Mouse (Mus musculus) T-helper 17 cell (primary cell): ENCODE measurements around the gene Cd83.

ENCODE experiments used
- in situ Hi-C, 2 experiments: fragments of 300-600 bp; cut with MboI, MseI; formaldehyde crosslinking; loops; 1 replicate in 1 of 2; 2 replicates in 1 of 2; pipeline ENCODE4 v1.15.1; 2025; ENCODE audit warnings: high pct_unique_total_duplicates in 2 of 2

The Cd83 gene

DNA sequence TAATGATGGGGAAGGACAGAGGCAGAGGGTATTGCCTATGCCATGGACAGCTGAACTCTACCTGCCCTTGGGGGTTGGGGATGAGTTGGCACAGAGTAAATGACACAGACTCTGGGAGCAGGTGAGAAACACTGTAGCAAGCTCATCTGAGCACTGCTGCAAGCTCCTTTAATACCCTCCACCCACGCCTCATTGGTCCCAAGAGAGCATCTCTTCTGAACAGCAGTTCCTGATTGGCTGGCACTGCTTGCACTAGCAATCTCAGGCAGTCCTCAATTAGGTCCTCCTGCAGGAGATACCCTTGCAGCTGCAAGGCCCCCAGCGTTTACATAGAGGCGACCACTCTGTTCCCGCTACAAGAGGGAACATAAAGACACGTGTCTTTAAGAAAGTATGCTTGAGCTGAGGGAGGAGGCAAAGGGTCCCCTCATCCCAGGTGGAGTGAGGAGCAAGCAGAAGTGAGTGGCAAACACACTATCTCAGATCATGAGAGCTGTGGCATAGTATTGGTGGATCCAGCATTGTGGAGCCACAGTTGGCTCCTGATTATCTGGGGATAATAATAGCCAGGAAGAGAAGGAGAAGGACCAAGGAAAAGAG is 20.7 kb downstream of the Cd83 start:
- in situ Hi-C loops: no loop called here

DNA sequence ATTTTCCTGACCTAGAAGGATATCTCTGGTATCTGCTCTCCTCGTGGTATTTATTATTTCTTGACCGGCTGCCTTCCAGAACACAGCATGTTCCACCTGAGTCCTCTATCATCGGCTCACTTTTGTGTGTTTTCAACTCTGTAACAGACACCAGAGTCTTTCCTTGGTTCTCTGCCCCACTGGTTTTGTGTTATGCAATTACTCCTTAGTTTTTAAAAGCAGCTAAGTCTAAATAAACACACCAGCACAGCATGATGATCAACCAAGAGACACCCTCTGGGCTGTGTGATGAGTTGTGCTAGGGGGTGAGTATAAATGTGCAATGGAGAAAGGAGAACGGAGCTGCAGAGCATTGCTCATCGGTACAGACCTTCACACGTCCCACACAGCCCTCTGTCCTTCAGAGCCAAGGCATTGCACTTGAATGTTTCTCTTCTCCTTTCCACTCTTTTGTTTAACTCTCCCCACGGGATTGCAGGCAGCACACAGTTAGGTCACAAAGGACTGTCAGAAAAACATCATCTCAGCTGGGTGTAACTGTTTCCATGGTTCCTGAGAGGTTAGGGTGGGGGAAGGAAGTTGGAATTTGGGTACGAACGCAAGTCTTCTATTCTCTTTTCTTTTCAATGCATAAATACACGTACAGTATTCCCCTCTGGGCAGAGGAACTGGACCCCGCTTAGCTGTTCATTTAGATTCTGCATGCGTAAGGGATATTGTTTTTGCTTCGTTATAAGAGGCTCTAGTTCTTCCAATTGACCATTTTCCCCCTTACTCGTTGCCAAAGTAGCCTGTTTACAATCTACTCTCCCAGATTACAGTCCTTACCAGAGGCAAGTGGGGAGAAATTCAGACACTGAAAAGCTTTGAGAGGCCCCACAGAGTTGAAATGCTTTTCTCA is 22.0 kb downstream of the Cd83 start:
- in situ Hi-C loops: no loop called here

DNA sequence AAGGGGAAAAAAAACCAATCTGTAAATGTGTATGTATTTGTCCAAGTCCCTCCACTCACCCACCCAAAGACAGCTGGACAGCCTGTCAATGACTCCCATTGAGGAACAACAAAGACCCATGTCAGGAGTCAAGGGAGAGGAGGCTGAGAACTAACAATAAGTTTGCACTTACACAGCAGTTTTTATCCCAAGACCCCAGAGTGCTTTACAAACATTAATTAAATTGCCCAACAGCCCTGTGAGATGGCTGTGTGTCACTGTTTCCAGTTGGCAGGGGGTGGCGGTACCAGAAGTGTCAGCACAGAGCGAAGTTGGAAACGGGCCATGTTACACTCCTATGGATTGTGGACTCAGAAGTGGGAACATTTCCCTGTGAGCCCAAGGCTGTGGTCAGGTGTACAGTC is 22.7 kb downstream of the Cd83 start:
- in situ Hi-C loops: no loop called here

DNA sequence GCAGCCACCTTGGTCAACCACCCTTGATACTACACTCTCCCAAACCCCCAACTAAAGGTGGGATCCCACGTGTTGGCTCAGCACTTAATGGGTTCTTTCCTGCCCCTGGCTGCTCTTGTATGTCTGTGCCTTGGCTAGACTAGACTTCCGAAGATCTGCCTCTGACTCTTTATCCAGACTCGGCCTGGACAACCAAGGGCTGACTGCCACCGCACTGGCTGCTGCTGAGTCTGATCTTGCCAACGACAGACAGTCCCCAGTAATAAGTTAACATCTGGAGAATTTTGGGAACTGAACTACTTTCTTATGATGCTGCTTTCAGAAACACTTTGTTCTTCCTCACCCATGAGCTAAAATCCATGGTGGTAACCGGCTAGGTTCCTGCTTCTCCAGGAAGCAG is 26.0 kb downstream of the Cd83 start:
- in situ Hi-C loops: no loop called here

DNA sequence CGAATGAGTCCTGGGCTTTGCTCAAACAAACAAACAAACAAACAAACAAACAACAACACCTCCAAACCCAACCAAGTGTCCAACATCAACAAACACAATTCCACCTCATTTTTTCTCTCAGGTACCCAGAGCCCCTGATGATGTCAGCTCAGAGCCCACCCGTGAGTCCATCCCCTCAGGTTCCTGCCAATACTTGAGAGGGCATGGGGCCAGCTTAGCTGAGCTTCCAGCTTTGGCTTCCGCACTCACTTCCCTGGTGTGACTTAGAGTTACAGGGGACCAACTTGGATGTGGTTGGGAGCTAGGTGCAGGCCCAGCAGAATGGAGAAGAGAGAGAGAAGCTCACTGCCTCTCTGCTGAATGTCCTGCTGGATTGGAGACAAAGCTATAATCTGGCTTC is 27.3 kb downstream of the Cd83 start:
- in situ Hi-C loops: no loop called here

DNA sequence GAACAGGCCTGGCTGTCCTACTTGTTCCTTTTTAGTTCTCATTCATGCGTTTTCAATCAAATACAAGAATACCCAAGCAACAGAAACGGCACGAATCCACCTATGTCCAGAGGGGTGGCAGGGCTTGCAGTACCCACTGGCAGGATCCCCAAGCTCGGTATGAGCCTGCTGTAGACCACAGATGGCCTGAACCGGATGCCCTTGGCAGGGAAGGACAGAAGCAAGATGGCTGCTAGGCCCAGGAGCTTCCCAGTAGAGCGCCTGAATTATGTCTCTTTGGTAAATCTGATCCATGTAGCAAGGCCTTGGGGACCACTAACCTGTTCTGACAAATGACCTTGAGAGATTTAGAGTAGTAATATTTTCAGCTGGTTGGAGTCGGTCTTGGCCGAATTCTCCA is 28.9 kb downstream of the Cd83 start:
- in situ Hi-C loops: no loop called here

DNA sequence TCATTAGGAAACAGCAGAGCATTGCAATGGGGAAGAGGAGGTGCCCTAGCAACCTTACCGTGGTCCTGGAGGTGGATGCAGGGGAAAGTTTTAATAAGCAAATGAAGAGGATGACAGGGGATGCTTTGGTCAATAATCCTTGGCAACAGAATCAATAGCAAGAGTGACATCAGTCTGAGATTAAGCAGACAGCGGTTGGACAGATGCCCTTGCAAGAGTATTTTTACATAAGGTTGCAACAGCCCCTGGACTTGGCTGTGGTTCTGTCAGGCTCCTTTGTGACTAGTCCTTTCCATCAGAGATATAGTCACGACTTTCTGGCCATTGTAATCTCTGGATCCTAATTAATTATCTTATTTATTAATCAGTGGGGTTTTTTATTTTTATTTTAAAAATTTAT is 32.9 kb downstream of the Cd83 start:
- in situ Hi-C loops: no loop called here

DNA sequence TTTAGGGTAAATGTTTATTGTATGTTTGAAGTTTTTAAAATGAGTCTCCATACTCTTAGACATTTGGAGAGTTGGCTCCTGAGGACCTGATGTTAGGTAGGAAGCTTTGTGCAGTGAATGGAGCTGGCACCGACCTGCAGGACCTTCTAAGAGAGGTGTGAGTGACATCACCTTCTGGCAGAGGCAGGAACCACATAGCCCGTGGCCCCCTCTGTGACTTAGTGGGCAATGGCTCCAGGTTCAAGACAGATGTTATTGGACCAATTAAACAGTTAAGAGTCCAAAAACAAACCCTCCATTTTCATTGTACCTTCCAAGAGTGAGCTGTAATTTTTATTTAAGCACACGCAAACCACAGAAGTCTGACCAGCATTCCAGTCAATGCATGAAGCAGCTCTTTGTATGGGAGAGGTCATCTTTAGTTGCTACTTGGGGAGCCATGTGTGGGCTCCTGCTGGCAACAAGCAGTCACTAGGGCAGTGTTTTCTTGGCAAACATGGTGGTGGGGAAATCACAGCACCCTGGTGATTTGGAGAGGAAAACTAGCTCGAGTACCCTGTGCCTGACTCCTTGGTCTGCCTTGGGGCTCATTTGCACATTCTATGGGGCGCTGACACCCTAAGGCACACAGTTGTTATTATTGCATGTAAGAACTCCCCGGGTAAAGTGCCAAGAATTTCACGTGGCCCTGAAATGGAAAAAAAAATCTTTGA is 33.9 kb downstream of the Cd83 start:
- in situ Hi-C loops: no loop called here

DNA sequence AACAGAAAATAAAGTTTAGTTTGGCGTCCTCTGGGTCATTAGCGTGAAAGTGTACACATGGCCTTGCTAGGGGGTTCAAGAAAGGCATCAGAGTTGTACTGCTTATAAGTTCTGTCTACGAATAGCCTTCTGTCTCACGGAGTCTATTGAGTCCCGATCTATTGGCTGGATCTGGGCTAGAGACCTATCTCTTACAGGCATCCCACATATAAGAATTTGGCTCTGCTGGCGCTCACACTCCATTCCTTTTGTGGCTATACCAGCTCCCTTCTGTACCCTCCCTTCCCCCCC is 34.4 kb downstream of the Cd83 start:
- in situ Hi-C loops: no loop called here

DNA sequence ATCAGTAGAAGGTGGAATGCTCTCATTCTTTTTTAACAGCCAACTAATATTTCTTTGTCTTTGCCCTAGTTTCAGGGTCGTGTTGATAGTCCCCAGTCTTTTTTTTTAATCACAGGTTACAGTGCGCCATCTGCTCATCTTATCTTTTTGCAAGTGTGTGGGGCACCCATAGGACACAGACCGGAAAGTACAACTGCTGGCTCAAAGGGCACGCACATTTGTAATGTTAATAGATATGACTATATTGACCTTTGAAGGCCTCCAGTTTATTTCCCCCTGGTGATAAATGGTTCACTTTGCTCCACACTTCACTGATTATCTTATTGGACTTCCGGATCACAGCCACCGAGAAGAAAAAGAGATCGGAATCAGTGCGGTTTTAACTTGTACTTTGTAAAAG is 35.5 kb downstream of the Cd83 start:
- in situ Hi-C loops: no loop called here

DNA sequence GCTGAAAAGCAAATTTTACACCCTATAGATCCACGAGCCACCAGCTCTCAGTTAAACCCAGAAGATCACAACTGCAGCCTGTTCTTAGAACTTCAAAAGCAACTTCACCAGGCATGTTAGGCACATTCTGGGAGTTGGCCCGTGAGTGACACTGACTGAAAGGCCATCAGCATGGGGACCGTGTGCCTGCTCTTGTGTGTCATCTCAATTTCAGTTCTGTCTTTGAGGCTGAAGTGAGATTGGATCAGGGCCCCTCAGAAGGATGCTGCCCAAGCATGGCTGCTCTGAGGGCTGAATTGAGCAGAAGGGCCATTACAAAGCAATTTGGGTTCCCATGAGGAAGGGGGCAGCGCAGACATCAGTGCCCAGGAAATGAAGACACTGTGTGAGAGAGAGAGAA is 37.7 kb downstream of the Cd83 start:
- in situ Hi-C loops: no loop called here

DNA sequence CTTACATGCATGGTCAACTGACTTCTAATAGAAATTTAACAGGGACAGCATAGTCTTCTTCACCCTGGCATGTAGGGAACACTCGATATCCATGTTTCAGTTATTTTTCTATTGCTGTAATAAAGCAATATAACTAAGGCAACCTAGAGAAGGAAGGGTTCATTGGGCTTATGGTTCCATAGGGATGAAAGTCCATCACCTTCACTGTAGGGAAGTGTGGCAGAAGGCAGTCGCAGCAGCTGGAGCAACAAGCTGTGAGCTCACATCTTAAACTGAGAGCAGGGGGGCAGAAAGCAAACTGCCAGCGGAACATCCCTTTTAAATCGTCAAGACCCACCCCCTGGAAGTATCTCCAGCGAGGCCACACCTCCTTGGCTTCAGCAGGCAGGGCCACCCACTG is 44.1 kb downstream of the Cd83 start:
- in situ Hi-C loops: no loop called here

DNA sequence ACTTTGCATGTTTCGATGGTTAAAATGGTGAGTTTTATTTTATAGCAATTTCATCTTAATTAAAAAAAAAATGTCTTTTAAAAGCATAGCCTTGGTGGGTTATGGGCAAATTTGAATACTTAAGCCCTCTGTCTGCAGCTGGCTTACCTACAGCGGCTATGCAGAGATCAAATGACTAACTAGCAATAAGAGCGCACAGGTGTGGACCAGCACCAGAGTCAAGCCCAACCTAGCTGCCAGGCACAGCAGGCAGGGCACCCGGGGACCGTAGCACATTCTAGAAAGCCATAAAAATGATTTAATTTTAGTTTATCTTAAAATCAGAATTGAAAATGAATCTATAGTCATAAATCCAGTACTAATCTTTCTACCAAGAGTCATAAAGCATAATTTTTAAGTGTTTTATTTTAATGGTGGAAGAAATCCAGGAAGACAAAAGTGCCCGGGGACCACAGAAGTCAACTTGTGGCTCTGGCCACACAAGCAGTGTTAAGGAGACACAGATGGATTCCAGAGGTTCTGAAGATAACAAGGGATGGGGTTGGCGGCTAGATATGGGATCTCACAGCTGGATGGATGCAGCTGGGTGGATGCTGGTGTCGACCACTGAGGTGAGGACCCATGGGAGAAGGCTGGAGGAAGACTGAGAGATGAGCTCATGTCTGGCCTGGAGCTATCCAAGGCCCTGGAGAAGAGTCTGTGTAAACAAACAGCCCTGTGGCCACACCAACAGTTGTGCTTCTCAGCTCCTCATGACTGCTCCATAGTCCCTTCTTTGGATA is 46.5 kb downstream of the Cd83 start:
- in situ Hi-C loops: no loop called here

DNA sequence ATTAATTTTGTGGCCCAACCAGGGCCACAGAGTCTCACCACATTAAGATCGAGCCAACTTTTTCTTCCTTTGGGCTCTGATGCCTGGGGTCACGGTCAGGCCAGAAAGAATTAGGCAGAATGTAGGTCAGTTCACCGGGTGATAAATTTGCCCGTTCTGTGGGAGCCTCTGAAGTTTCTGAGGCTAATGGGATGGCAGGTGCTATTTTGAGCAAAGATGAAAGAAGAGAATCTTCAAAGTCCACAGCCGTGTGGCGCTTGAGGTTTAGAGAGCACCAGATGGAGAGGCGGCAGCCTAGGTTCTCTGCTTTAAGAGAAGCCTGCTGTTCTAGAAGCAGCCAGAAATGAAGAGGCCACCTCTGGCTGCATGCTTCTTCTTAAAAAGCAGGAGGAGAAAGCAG is 48.2 kb downstream of the Cd83 start:
- in situ Hi-C loops: no loop called here

DNA sequence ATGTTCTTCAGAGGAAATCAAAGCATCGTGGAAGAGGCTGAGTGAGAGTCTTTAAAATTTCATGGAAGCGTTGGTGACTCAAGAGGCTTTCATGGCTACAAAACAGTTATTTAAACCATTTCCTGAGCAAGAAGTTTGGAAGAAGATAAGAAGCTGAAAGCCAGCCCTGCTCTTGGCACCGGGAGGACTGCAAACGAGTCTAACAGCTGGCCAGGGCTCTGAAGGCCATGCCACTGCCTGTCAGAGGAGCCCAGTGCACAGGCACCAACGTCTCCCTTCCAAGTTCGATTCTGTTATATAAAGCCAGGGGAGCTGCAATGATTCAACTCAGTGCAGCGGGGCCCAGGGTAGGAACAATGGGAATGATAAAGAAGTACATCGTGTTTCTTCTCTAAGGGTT is 51.8 kb downstream of the Cd83 start:
- in situ Hi-C loops: no loop called here

DNA sequence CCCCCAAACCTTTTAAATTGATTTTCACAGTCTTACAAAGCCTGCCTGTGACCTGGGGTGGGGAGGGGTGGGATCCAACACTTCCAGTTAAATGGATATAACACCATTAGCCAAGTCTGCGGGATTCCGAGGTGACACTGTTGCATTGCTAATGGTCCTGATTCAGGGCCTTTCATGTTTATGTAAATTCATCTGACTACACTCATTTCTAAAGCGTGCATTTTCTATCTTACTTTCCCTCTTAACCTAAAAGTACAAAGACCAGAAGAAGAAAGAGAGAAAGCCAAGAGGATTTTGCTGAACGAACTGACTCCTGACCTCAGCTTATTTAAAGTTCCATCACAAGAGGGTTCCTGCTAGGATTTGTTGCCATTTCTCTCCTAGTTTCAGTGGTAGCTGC is 53.2 kb downstream of the Cd83 start:
- in situ Hi-C loops: no loop called here

DNA sequence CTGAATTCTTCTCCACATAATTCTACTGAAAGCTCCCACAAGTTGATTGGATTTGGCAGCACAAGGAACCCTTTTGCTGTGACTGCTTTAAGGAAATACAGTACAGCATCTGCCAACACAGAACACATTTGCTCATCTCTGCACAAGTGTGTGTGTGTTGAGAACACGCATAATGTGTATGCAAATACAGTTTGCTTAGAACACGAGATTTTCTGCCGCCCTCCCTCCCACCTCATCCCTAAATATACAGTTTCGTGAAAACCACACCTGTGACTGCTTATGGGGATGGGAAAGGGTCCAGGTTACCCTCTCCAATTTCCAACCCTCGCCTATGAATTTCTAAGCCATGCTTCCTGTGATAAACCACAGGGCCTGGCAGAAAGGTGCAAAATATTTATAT is 60.6 kb downstream of the Cd83 start:
- in situ Hi-C loops: no loop called here

DNA sequence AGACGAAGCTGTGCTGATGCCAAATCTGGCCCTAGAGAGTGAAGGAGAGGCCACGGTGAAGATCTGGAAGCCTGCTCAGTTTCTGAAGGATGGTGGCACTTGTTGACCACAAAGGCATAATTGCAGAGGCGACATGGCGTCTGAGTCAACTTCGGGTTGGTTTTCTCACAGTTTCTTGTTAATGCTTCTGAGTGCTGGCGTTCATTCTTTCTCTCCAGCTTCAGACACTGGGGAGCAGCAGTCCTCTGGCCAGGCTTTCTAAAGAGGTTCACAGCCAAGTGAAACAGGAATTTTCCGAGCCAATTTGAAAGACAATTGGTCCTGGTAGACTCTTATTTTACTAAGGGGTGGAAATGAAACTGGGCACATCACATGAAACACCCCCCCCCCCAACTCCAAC is 62.6 kb downstream of the Cd83 start:
- in situ Hi-C loops: no loop called here

DNA sequence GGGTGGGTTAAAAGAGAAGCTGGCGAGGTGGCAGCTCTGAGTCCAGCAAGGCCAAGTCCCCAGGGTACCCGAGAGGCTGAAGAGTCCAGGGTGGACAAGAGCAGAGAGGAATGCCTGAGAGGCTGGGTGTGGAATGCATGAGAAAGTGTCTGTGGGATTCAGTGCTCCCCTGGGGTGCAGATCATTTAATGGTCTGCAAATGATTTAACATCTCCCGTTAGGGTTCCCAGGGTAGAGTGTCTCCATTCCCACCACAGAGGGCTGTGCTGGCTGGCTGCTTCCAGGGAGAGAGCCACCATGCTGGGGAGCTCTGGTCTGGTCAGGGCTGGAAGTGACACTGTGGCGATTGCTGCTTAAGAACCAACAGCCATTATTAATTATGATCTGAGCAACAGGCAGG is 65.2 kb downstream of the Cd83 start:
- in situ Hi-C loops: loop anchor here in 1 of 2 experiments (10.0 kb wide), 1 partner anchor 95 kb away; no protein-coding TSS in a partner anchor

DNA sequence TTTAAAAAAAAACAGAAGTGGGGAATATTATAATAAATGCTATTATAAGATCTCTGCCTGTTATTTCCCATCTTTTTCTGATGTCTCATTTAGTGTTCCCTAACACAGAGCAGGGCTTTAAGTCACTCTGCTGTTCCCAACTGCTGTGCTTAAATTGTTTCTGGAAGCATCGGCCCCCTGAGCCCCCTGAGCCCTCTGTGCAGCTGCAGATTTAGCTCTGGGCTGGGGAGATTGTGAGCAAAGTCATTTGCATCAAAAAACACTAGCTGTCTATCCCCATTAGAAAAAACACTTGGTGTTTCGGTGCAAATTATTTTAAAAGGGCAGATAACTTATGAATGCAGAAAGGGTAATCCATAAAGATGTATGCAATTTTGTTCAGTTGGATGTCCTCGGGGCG is 66.5 kb downstream of the Cd83 start:
- in situ Hi-C loops: loop anchor here in 1 of 2 experiments (10.0 kb wide), 1 partner anchor 96 kb away; no protein-coding TSS in a partner anchor
